Mouse (Mus musculus): ENCODE data around the gene Mettl7a2. TPM values are rescaled to one million over a fixed set of nuclear protein-coding genes. Genes with fewer than 3 reads are reported as not detected.
"Not testable (repeated sequence)": the region's sequence is repeated elsewhere in the genome, so short reads cannot be mapped to it uniquely, and the experiment has no call there.

Gene Mettl7a2
- polyA plus RNA-seq, 1 experiment from 2014 or later = not detected

- whole genome bisulfite sequencing = 79% methylated on average over 12 of the region's 12 CpGs
- no peak for TF ChIP-seq CTCF (IDR thresholded peaks at IDR 0.05; ENCODE audit: low read depth)
- Histone ChIP-seq H3K36me3 (ENCODE audit: control insufficient read depth, insufficient read depth) (no peaks in the 10 kb centered on the region), H3K4me3 (ENCODE audit: low read depth, low read length) (no peak overlapping the region), H3K4me1 (replicated peaks; ENCODE audit: control insufficient read depth, insufficient read depth, low read length) (0 out of 2 replicates have a peak, but pooled peaks cover 5% of the 10 kb centered on the region), H3K27ac (ENCODE audit: low read depth, low read length) (no peak overlapping the region), H3K9ac (ENCODE audit: low read depth, low read length) (no peak overlapping the region), H3K4me2 (replicated peaks; ENCODE audit: low read depth) (no peak overlapping the region), H3K27me3 (replicated peaks; ENCODE audit: control insufficient read depth, insufficient read depth, low read length) (no peaks in the 10 kb centered on the region), H3K9me3 (ENCODE audit: control insufficient read depth) (no peaks in the 10 kb centered on the region)
- no peak for ATAC-seq
Measured at GRCm38 (mm10) chr15:100324021-100324591, 28.9 kb upstream of the Mettl7a2 start.

- Histone ChIP-seq H3K36me3 (ENCODE audit: control insufficient read depth, insufficient read depth) (no peaks in the 10 kb centered on the region), H3K4me3 (ENCODE audit: low read depth, low read length) (no peak overlapping the region), H3K4me1 (replicated peaks; ENCODE audit: control insufficient read depth, insufficient read depth, low read length) (0 out of 2 replicates have a peak, but pooled peaks cover 3% of the 10 kb centered on the region), H3K9ac (ENCODE audit: low read depth, low read length) (no peak overlapping the region), H3K4me2 (replicated peaks; ENCODE audit: low read depth) (no peak overlapping the region), H3K27me3 (replicated peaks; ENCODE audit: control insufficient read depth, insufficient read depth, low read length) (no peaks in the 10 kb centered on the region), H3K27ac (ENCODE audit: low read depth, low read length) (no peak overlapping the region), H3K9me3 (ENCODE audit: control insufficient read depth) (no peaks in the 10 kb centered on the region)
- no peak for TF ChIP-seq CTCF (IDR thresholded peaks at IDR 0.05; ENCODE audit: low read depth)
- no peak for ATAC-seq
- 84% methylated on average over 3 of the region's 3 CpGs for WGBS
Measured at GRCm38 (mm10) chr15:100325235-100325634, 27.8 kb upstream of the Mettl7a2 start.

- not testable (repeated sequence) for H3K4me3 ChIP-seq (ENCODE audit: low read depth, low read length); H3K4me2 ChIP-seq (replicated peaks; ENCODE audit: low read depth); H3K4me1 ChIP-seq (replicated peaks; ENCODE audit: control insufficient read depth, insufficient read depth, low read length); ATAC-seq; H3K36me3 ChIP-seq (ENCODE audit: control insufficient read depth, insufficient read depth); H3K9me3 ChIP-seq (ENCODE audit: control insufficient read depth); H3K27ac ChIP-seq (ENCODE audit: low read depth, low read length); H3K9ac ChIP-seq (ENCODE audit: low read depth, low read length); H3K27me3 ChIP-seq (replicated peaks; ENCODE audit: control insufficient read depth, insufficient read depth, low read length)
- peak; percentile 33 for TF ChIP-seq CTCF (IDR thresholded peaks at IDR 0.05; ENCODE audit: low read depth)
- 64% methylated on average over 3 of the region's 4 CpGs for WGBS
Measured at GRCm38 (mm10) chr15:100328089-100328488, 24.9 kb upstream of the Mettl7a2 start.

- not testable (repeated sequence) for H3K4me2 ChIP-seq (replicated peaks; ENCODE audit: low read depth); ATAC-seq; H3K27me3 ChIP-seq (replicated peaks; ENCODE audit: control insufficient read depth, insufficient read depth, low read length); H3K4me3 ChIP-seq (ENCODE audit: low read depth, low read length); H3K36me3 ChIP-seq (ENCODE audit: control insufficient read depth, insufficient read depth); H3K4me1 ChIP-seq (replicated peaks; ENCODE audit: control insufficient read depth, insufficient read depth, low read length); H3K9me3 ChIP-seq (ENCODE audit: control insufficient read depth); H3K9ac ChIP-seq (ENCODE audit: low read depth, low read length); H3K27ac ChIP-seq (ENCODE audit: low read depth, low read length)
- WGBS = 63% methylated on average over 10 of the region's 10 CpGs
Measured at GRCm38 (mm10) chr15:100329336-100329735, 23.7 kb upstream of the Mettl7a2 start.

GRCm38 (mm10) chr15:100330739-100331138, 22.3 kb upstream of the Mettl7a2 start:
- Histone ChIP-seq H3K4me1 (replicated peaks; ENCODE audit: control insufficient read depth, insufficient read depth, low read length) (no peaks in the 10 kb centered on the region), H3K36me3 (ENCODE audit: control insufficient read depth, insufficient read depth) (no peaks in the 10 kb centered on the region), H3K27me3 (replicated peaks; ENCODE audit: control insufficient read depth, insufficient read depth, low read length) (no peaks in the 10 kb centered on the region), H3K9ac (ENCODE audit: low read depth, low read length) (no peak overlapping the region), H3K4me2 (replicated peaks; ENCODE audit: low read depth) (no peak overlapping the region), H3K4me3 (ENCODE audit: low read depth, low read length) (no peak overlapping the region), H3K27ac (ENCODE audit: low read depth, low read length) (no peak overlapping the region), H3K9me3 (ENCODE audit: control insufficient read depth) (no peaks in the 10 kb centered on the region)
- no peak for TF ChIP-seq CTCF (IDR thresholded peaks at IDR 0.05; ENCODE audit: low read depth)
- no peak for ATAC-seq
- 63% methylated on average over 7 of the region's 7 CpGs for WGBS

GRCm38 (mm10) chr15:100332077-100332961, 20.7 kb upstream of the Mettl7a2 start:
- H3K4me3 ChIP-seq (ENCODE audit: low read depth, low read length); H3K27me3 ChIP-seq (replicated peaks; ENCODE audit: control insufficient read depth, insufficient read depth, low read length); H3K4me1 ChIP-seq (replicated peaks; ENCODE audit: control insufficient read depth, insufficient read depth, low read length); H3K4me2 ChIP-seq (replicated peaks; ENCODE audit: low read depth); H3K9ac ChIP-seq (ENCODE audit: low read depth, low read length); H3K9me3 ChIP-seq (ENCODE audit: control insufficient read depth); H3K27ac ChIP-seq (ENCODE audit: low read depth, low read length); H3K36me3 ChIP-seq (ENCODE audit: control insufficient read depth, insufficient read depth): not testable (repeated sequence)
- TF ChIP-seq CTCF (IDR thresholded peaks at IDR 0.05; ENCODE audit: low read depth) = peak; percentile 35
- 75% methylated on average over 3 of the region's 10 CpGs for WGBS
- peak; percentile 25; the same call in 1 of the 2 replicates for ATAC-seq
